Mouse (Mus musculus) erythroblast, embryonic 14.5 days (primary cell): Measurements from ENCODE around the gene Bcl2.

ENCODE experiments used
- GATA1 ChIP-seq: IDR thresholded peaks from 2 replicates; pipeline ENCODE4 v1.6.1; 2012; ENCODE audit warnings: low read length, inconsistent platforms, mixed read lengths
- TAL1 ChIP-seq: IDR thresholded peaks from 3 replicates; pipeline ENCODE4 v1.6.1; 2012; ENCODE audit warnings: low read length, inconsistent platforms, mixed read lengths

DNA sequence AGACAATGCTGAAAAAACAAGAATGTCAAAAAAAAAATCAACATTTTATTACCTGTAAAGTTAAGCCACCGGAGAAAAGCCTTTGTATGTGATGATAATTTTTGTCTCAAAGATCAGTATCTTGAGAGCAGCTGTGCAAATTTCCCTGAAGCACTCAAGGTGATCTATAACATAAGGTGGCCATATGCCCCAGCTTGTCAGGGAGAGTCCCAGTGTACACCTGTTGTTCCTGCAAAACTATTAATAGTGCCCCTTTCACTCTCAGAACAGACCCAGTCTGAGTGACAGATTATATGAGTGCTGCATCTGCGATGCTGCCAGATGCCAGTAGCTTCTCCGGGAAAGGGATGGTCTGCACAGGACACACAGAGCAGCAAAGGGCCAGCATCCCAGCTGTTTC lies 95.3 kb downstream of the Bcl2 start:
- TF ChIP-seq TAL1 (no peak), GATA1 (no peak)
